Mouse (Mus musculus) myocyte (in vitro differentiated cells): ENCODE results near the gene Olfr281. TPM values are rescaled to one million over a fixed set of nuclear protein-coding genes. Genes with fewer than 3 reads are reported as not detected.
A peak's percentile ranks its signal among the peaks of the same experiment; 100 is the strongest.

Source experiments
- H3K27me3 ChIP-seq: one replicate; pipeline ENCODE4 v1.6.1; 2011; ENCODE audit not compliant: control insufficient read depth, insufficient read depth, insufficient read length
- H3K36me3 ChIP-seq: one replicate; pipeline ENCODE4 v1.6.1; 2011; ENCODE audit not compliant: control insufficient read depth, insufficient read depth
- H3K4me2 ChIP-seq: one replicate; pipeline ENCODE4 v1.6.1; 2011; ENCODE audit warnings: low read depth, control low read depth
- H3K4me3 ChIP-seq: one replicate; pipeline ENCODE4 v1.5.1; 2011; ENCODE audit warnings: mild to moderate bottlenecking, control low read depth, moderate library complexity
- H3K79me2 ChIP-seq: one replicate; pipeline ENCODE4 v1.6.1; 2011; ENCODE audit not compliant: control insufficient read depth, insufficient read depth
- H3ac ChIP-seq: one replicate; pipeline ENCODE4 v1.6.1; 2011; ENCODE audit not compliant: control insufficient read depth, insufficient read length
- CEBPB ChIP-seq: IDR thresholded peaks from 2 replicates; pipeline ENCODE4 v1.6.1; 2011; ENCODE audit warnings: mild to moderate bottlenecking, moderate library complexity; ENCODE audit not compliant: poor library complexity, insufficient read depth, severe bottlenecking
- E2F4 ChIP-seq: IDR thresholded peaks from one replicate; pipeline ENCODE4 v1.6.1; 2011; ENCODE audit warnings: mild to moderate bottlenecking, control low read depth, moderate library complexity; ENCODE audit not compliant: insufficient read depth
- MAX ChIP-seq: IDR thresholded peaks from one replicate; pipeline ENCODE4 v1.6.1; 2011; ENCODE audit warnings: low read depth, mild to moderate bottlenecking, control low read depth
- MYOD1 ChIP-seq, 3 experiments: IDR thresholded peaks; one replicate each; pipeline ENCODE4 v1.6.1; 2011; ENCODE audit warnings: control low read depth in 2 of 3, low read depth in 2 of 3, mild to moderate bottlenecking in 2 of 3, moderate library complexity in 1 of 3; ENCODE audit not compliant: insufficient read length in 2 of 3, control insufficient read depth in 1 of 3
- MYOG ChIP-seq, 3 experiments: IDR thresholded peaks; one replicate each; pipeline ENCODE4 v1.6.1; 2011; ENCODE audit warnings: control low read depth in 2 of 3, low read depth in 2 of 3, mild to moderate bottlenecking in 2 of 3; ENCODE audit not compliant: insufficient read length in 2 of 3, control insufficient read depth in 1 of 3, insufficient read depth in 1 of 3
- POLR2A ChIP-seq: IDR thresholded peaks from one replicate; pipeline ENCODE4 v1.6.1; 2011; ENCODE audit warnings: low read depth, mild to moderate bottlenecking, control low read depth, moderate library complexity; ENCODE audit not compliant: insufficient read length
- POLR2AphosphoS2 ChIP-seq: IDR thresholded peaks from one replicate; pipeline ENCODE4 v1.6.1; 2011; ENCODE audit warnings: low read depth, control low read depth; ENCODE audit not compliant: insufficient read length
- REST ChIP-seq: IDR thresholded peaks from one replicate; pipeline ENCODE4 v1.6.1; 2011; ENCODE audit warnings: mild to moderate bottlenecking, control low read depth, moderate library complexity; ENCODE audit not compliant: insufficient read depth, insufficient read length
- SRF ChIP-seq: IDR thresholded peaks from one replicate; pipeline ENCODE4 v1.6.1; 2011; ENCODE audit warnings: low read depth; ENCODE audit not compliant: control insufficient read depth, insufficient read length
- TCF12 ChIP-seq: IDR thresholded peaks from one replicate; pipeline ENCODE4 v1.6.1; 2011; ENCODE audit warnings: mild to moderate bottlenecking, control low read depth; ENCODE audit not compliant: poor library complexity, insufficient read depth, severe bottlenecking
- TCF3 ChIP-seq: IDR thresholded peaks from one replicate; pipeline ENCODE4 v1.6.1; 2011; ENCODE audit warnings: low read depth, control low read depth; ENCODE audit not compliant: insufficient read length
- USF1 ChIP-seq: IDR thresholded peaks from one replicate; pipeline ENCODE4 v1.6.1; 2011; ENCODE audit warnings: low read depth, mild to moderate bottlenecking, control low read depth, moderate library complexity
- polyA plus RNA-seq: library from polyadenylated mRNA; unstranded; fragments of >200 nt; fragmentation: generic; extraction: Trizol; gene quantifications from one replicate; pipeline ENCODE4 v1.2.1, GENCODE M21; 2012; ENCODE audit warnings: missing spikeins

The Olfr281 gene
- polyA plus RNA-seq, 1 experiment, result not detected

- Histone ChIP-seq H3K27me3 (peaks cover 6% of the 10 kb centered on the region), H3K79me2 (no peaks in the 10 kb centered on the region), H3K4me3 (no peak overlapping the region), H3ac (no peak overlapping the region), H3K4me2 (no peak overlapping the region), H3K36me3 (no peaks in the 10 kb centered on the region)
- TF ChIP-seq REST (no peak), MAX (no peak), POLR2AphosphoS2 (no peak), SRF (no peak), POLR2A (no peak), TCF12 (no peak), MYOG (IDR thresholded peaks at IDR 0.05; ENCODE audit: control insufficient read depth in 1 of 3, insufficient read depth in 1 of 3, insufficient read length in 2 of 3, low read depth in 2 of 3) (no peak), MYOD1 (IDR thresholded peaks at IDR 0.05; ENCODE audit: control insufficient read depth in 1 of 3, insufficient read length in 2 of 3, low read depth in 2 of 3) (no peak), E2F4 (no peak), USF1 (no peak), CEBPB (no peak), TCF3 (no peak)
Measured at GRCm38 (mm10) chr15:98444561-98444960, 7.8 kb upstream of the Olfr281 start.

- H3K79me2 ChIP-seq, result no peaks in the 10 kb centered on the region
Measured at GRCm38 (mm10) chr15:98448521-98448920, 3.9 kb upstream of the Olfr281 start.

GRCm38 (mm10) chr15:98469596-98469995, 17.2 kb downstream of the Olfr281 start, which contains the start of gene OR5BS1P:
Gene OR5BS1P, plus strand, starts transcription at chr15:98469896.
- H3K79me2 ChIP-seq, result no peaks in the 10 kb centered on the region
- H3ac ChIP-seq, result no peak within 1 kb of the TSS
- TF ChIP-seq CEBPB, result no peak
- TF ChIP-seq MYOD1 (IDR thresholded peaks at IDR 0.05; ENCODE audit: control insufficient read depth in 1 of 3, insufficient read length in 2 of 3, low read depth in 2 of 3), result no peak
- no peak for TF ChIP-seq MYOG (IDR thresholded peaks at IDR 0.05; ENCODE audit: control insufficient read depth in 1 of 3, insufficient read depth in 1 of 3, insufficient read length in 2 of 3, low read depth in 2 of 3)
- TF ChIP-seq SRF, result no peak
- no peak for TF ChIP-seq E2F4
- TF ChIP-seq TCF3, result no peak
- TF ChIP-seq MAX, result no peak
- no peak for TF ChIP-seq POLR2A
- no peak for TF ChIP-seq REST
- TF ChIP-seq USF1, result no peak
- H3K36me3 ChIP-seq, result no peaks in the 10 kb centered on the region
- peaks cover 75% of the 10 kb centered on the region for H3K27me3 ChIP-seq
- no peak within 1 kb of the TSS for H3K4me2 ChIP-seq
- H3K4me3 ChIP-seq, result no peak within 1 kb of the TSS

More at GRCm38 (mm10) chr15:98448521-98448920, 3.9 kb upstream of the Olfr281 start:
- H3K36me3 ChIP-seq, result no peaks in the 10 kb centered on the region
- no peak overlapping the region for H3K4me3 ChIP-seq
- TF ChIP-seq TCF3 (no peak), MAX (no peak), REST (no peak), POLR2AphosphoS2 (no peak), MYOG (IDR thresholded peaks at IDR 0.05; ENCODE audit: control insufficient read depth in 1 of 3, insufficient read depth in 1 of 3, insufficient read length in 2 of 3, low read depth in 2 of 3) (no peak), USF1 (no peak), CEBPB (no peak), SRF (no peak), MYOD1 (IDR thresholded peaks at IDR 0.05; ENCODE audit: control insufficient read depth in 1 of 3, insufficient read length in 2 of 3, low read depth in 2 of 3) (no peak), E2F4 (no peak), TCF12 (no peak)
- H3K4me2 ChIP-seq, result no peak overlapping the region
- H3ac ChIP-seq, result no peak overlapping the region
- peaks cover 25% of the 10 kb centered on the region for H3K27me3 ChIP-seq

- H3K4me3 ChIP-seq, result no peak overlapping the region
- peaks cover 79% of the 10 kb centered on the region for H3K27me3 ChIP-seq
- no peaks in the 10 kb centered on the region for H3K79me2 ChIP-seq
- TF ChIP-seq TCF3 (no peak), E2F4 (no peak), POLR2AphosphoS2 (no peak), SRF (no peak), USF1 (no peak), TCF12 (no peak), MYOG (IDR thresholded peaks at IDR 0.05; ENCODE audit: control insufficient read depth in 1 of 3, insufficient read depth in 1 of 3, insufficient read length in 2 of 3, low read depth in 2 of 3) (no peak), MAX (no peak), POLR2A (no peak), REST (no peak), MYOD1 (IDR thresholded peaks at IDR 0.05; ENCODE audit: control insufficient read depth in 1 of 3, insufficient read length in 2 of 3, low read depth in 2 of 3) (no peak), CEBPB (no peak)
- H3K4me2 ChIP-seq, result no peak overlapping the region
- H3ac ChIP-seq, result no peak overlapping the region
- H3K36me3 ChIP-seq, result no peaks in the 10 kb centered on the region
Measured at GRCm38 (mm10) chr15:98471539-98471938, 19.2 kb downstream of the Olfr281 start.

GRCm38 (mm10) chr15:98474958-98475357, 22.6 kb downstream of the Olfr281 start:
- H3ac ChIP-seq, result no peak overlapping the region
- no peaks in the 10 kb centered on the region for H3K79me2 ChIP-seq
- TF ChIP-seq SRF (no peak), POLR2AphosphoS2 (no peak), MYOD1 (IDR thresholded peaks at IDR 0.05; ENCODE audit: control insufficient read depth in 1 of 3, insufficient read length in 2 of 3, low read depth in 2 of 3) (peak in 1 of 3 experiments; percentile 19), CEBPB (no peak), MAX (no peak)
- H3K36me3 ChIP-seq, result no peaks in the 10 kb centered on the region
- H3K4me2 ChIP-seq, result no peak overlapping the region
- peaks cover 79% of the 10 kb centered on the region for H3K27me3 ChIP-seq
- H3K4me3 ChIP-seq, result no peak overlapping the region
